Mouse (Mus musculus) forebrain, embryonic 11.5 days (tissue): ENCODE data around the gene Ly6g6c. TPM values are rescaled to one million over a fixed set of nuclear protein-coding genes. Genes with fewer than 3 reads are reported as not detected.

Source experiments
- ATAC-seq: fragments of 200-750 bp; cut with Nextera tagmentation; replicated peaks from 2 replicates; pipeline ENCODE4 v1.8.0; 2017; ENCODE audit warnings: moderate TSS enrichment; ENCODE audit not compliant: low FRiP score
- DNase-seq: peaks from one replicate; pipeline ENCODE4 v3.0.0-alpha.2; 2017; ENCODE audit warnings: low spot score
- H3K27ac ChIP-seq: fragments of 300-500 bp; sonication (generic); 2 replicates; pipeline ENCODE4 v1.5.1; 2014; ENCODE audit warnings: low read depth, low read length
- H3K27me3 ChIP-seq: fragments of 300-500 bp; sonication (generic); 2 replicates; pipeline ENCODE4 v1.6.1; 2014; ENCODE audit warnings: mild to moderate bottlenecking, low read length, mixed read lengths; ENCODE audit not compliant: control insufficient read depth, insufficient read depth
- H3K36me3 ChIP-seq: fragments of 300-500 bp; sonication (generic); 2 replicates; pipeline ENCODE4 v1.6.1; 2014; ENCODE audit warnings: mild to moderate bottlenecking, low read length, moderate library complexity, mixed read lengths; ENCODE audit not compliant: control insufficient read depth, insufficient read depth
- H3K4me1 ChIP-seq: fragments of 300-500 bp; sonication (generic); replicated peaks from 2 replicates; pipeline ENCODE4 v1.6.1; 2014; ENCODE audit warnings: low read length, mixed read lengths; ENCODE audit not compliant: control insufficient read depth, insufficient read depth
- H3K4me2 ChIP-seq: fragments of 300-500 bp; sonication (generic); 2 replicates; pipeline ENCODE4 v1.6.1; 2014; ENCODE audit warnings: low read depth, mild to moderate bottlenecking, low read length, moderate library complexity, mixed read lengths; ENCODE audit not compliant: severe bottlenecking
- H3K4me3 ChIP-seq: fragments of 300-500 bp; sonication (generic); 2 replicates; pipeline ENCODE4 v1.5.1; 2014; ENCODE audit warnings: low read depth, low read length
- H3K9ac ChIP-seq: fragments of 300-500 bp; sonication (generic); 2 replicates; pipeline ENCODE4 v1.6.1; 2014; ENCODE audit warnings: low read length
- H3K9me3 ChIP-seq: fragments of 300-500 bp; sonication (generic); 2 replicates; pipeline ENCODE4 v1.6.1; 2016; ENCODE audit warnings: low read length, mixed read lengths; ENCODE audit not compliant: control insufficient read depth
- WGBS: fragments of 180-500 bp; shearing (Covaris S2); extraction: QIAGEN DNeasy Blood & Tissue Kit; methylation state at CpG from one replicate; pipeline ENCODE4 v1.1.7; 2014; 5-methylcytosine and 5-hydroxymethylcytosine counted together
- polyA plus RNA-seq: library from polyadenylated mRNA; unstranded; fragments of >200 nt; fragmentation: Nextera tagmentation; extraction: Ambion mirVana; gene quantifications from 2 replicates; pipeline ENCODE4 v1.2.1, GENCODE M21; 2014

Gene Ly6g6c
- polyA plus RNA-seq, 1 experiment from 2014 or later, result 0.20 TPM

GRCm38 (mm10) chr17:35090166-35090932 lies 25.2 kb downstream of the Ly6g6c start:
- ATAC-seq (no peak), DNase-seq (no peak)
- peak overlapping the region; percentile 67 for H3K4me2 ChIP-seq
- WGBS, result 80% methylated on average over 8 of the region's 8 CpGs
- peaks cover 6% of the 10 kb centered on the region; the same call in 1 of the 2 replicates for H3K4me1 ChIP-seq
- peak overlapping the region; percentile 60 for H3K4me3 ChIP-seq
- no peak overlapping the region for H3K27ac ChIP-seq
- peak overlapping the region; percentile 90 for H3K9ac ChIP-seq
- H3K36me3 ChIP-seq, result no peaks in the 10 kb centered on the region; the same call in 1 of the 2 replicates
- no peaks in the 10 kb centered on the region for H3K9me3 ChIP-seq
- no peaks in the 10 kb centered on the region for H3K27me3 ChIP-seq

DNA sequence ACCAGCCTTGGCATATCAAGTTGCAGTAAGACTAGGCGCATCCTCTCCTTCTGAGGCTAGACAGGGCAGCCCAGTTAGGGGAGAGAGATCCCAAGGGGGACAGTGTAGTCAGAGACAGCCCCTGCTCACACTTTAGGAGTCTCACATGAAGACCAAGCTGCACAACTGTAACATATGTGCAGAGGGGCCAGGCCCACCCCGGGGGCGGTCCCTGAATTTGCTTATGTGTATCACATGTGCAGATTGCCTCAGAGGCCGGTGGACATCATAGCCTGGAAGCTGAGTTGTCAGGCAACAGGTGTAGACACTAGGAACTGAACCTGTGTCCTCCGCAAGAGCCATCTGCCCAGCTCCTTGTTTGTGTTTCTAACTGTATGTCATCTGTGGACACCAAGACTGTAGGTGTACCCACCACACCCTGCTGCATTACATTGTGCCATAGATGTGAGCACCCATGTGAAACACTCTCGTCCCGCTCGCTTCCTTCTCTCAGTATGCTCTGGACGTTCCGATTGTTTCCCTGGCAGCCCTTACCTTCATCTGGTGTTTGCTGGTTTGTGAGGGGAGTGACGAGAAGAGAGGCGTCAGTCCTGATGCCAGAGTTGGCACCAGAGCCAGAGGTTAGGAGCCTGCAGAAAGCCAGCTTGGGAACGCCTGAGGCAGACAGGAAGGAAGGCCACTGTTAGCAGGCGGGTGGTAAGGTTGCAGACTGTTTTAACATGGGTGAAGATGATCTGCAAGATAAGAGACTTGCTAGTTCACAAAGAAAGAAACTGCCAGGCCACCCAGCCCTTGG lies 27.4 kb downstream of the Ly6g6c start:
- 90% methylated on average over 14 of the region's 14 CpGs for WGBS
- ATAC-seq (no peak), DNase-seq (no peak)
- Histone ChIP-seq H3K9me3 (no peaks in the 10 kb centered on the region), H3K9ac (no peak overlapping the region), H3K4me2 (no peak overlapping the region), H3K36me3 (no peaks in the 10 kb centered on the region; the same call in 1 of the 2 replicates), H3K27me3 (no peaks in the 10 kb centered on the region), H3K27ac (no peak overlapping the region), H3K4me1 (peaks cover 6% of the 10 kb centered on the region; the same call in 1 of the 2 replicates), H3K4me3 (no peak overlapping the region)

DNA sequence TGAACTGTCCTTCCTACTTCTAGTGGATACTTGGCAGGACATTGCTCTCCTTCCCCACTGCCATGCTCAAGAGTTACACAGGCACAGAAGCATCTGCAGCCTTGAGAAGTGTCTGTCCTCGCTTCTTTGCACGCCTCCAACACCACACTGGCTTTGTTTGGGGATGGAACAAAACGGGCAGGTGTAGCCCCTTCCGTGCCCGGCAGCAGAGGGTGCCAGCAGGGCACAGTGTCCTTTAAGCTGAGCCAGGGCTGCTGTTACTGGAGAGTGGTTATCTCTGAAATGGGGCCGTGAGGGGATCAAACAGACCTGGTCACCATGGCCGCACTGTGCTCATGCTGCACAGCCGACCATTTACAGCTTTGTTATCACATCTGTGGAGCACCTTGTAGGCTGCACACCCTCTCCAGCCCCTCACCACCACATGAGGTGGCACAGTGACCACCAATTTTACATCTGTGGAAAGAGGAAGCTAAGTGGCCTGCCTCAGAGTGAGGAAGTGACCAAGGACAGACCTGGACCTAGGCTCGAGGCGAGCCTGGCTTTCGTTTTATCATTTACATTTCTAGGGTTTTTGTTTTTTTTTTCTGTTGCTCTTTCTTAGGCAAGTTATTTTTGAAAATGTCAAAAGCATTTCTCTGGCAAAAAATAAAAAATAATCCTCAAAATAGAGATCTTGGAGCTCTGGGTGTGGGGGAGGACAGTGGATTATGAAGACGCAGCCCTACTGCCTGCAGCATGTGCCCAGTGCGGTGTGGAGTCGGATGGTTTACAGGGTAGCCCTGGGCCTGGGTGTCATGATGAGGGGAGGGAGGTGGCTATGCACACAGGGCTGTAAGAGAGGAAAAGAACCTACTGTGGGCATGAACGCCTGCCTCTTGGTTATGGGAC lies 29.5 kb downstream of the Ly6g6c start:
- ATAC-seq (no peak), DNase-seq (no peak)
- no peak overlapping the region for H3K4me3 ChIP-seq
- no peak overlapping the region for H3K4me2 ChIP-seq
- H3K36me3 ChIP-seq, result no peaks in the 10 kb centered on the region; the same call in 1 of the 2 replicates
- no peaks in the 10 kb centered on the region for H3K9me3 ChIP-seq
- H3K27ac ChIP-seq, result no peak overlapping the region
- WGBS, result 91% methylated on average over 15 of the region's 15 CpGs
- no peak overlapping the region for H3K9ac ChIP-seq
- H3K27me3 ChIP-seq, result no peaks in the 10 kb centered on the region
- H3K4me1 ChIP-seq, result peaks cover 6% of the 10 kb centered on the region; the same call in 1 of the 2 replicates

GRCm38 (mm10) chr17:35096597-35096996 lies 31.4 kb downstream of the Ly6g6c start:
- Histone ChIP-seq H3K9ac (no peak overlapping the region), H3K4me2 (no peak overlapping the region), H3K27ac (no peak overlapping the region), H3K9me3 (no peaks in the 10 kb centered on the region), H3K36me3 (no peaks in the 10 kb centered on the region; the same call in 1 of the 2 replicates), H3K4me1 (no peaks in the 10 kb centered on the region), H3K4me3 (no peak overlapping the region), H3K27me3 (no peaks in the 10 kb centered on the region)
- 88% methylated on average over 12 of the region's 12 CpGs for whole genome bisulfite sequencing
- ATAC-seq (no peak), DNase-seq (no peak)

GRCm38 (mm10) chr17:35097164-35097655 lies 32.0 kb downstream of the Ly6g6c start:
- H3K9me3 ChIP-seq, result no peaks in the 10 kb centered on the region
- H3K4me1 ChIP-seq, result no peaks in the 10 kb centered on the region
- H3K36me3 ChIP-seq, result peaks cover 5% of the 10 kb centered on the region
- no peak for DNase-seq
- H3K4me2 ChIP-seq, result no peak overlapping the region
- ATAC-seq, result no peak
- H3K9ac ChIP-seq, result no peak overlapping the region
- no peaks in the 10 kb centered on the region for H3K27me3 ChIP-seq
- no peak overlapping the region for H3K27ac ChIP-seq
- WGBS, result 85% methylated on average over 12 of the region's 12 CpGs
- no peak overlapping the region for H3K4me3 ChIP-seq

DNA sequence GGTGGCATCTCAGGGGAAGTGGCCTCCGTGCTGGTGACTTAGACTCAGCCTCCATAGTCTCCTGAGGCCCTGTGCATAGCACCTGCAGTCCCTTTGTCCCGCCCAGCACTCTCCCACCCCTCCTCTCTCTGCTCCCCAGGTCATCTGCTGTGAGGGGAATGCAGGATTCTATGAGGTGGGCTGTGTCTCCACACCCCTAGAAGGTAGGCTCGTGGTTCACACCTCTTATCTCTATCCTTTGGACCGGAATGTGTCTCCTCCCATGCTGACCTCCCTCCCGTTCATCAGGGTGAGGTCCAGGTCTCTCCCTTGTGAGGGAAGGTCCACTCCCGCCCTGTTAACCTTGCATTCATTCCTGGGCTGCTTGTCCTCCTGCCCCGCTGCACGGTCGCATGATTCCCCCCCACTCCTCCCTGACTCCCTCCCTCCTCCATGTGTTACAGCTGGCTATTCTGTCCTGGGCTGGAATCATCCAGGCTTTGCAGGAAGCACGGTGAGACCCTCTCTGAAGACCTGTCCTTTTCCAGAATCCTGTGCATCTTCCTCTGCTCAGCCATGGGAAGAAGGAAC lies 35.1 kb downstream of the Ly6g6c start:
- ATAC-seq (no peak), DNase-seq (no peak)
- Histone ChIP-seq H3K36me3 (peaks cover 7% of the 10 kb centered on the region), H3K27ac (no peak overlapping the region), H3K9me3 (no peaks in the 10 kb centered on the region), H3K9ac (no peak overlapping the region), H3K4me3 (no peak overlapping the region), H3K4me2 (no peak overlapping the region), H3K27me3 (no peaks in the 10 kb centered on the region), H3K4me1 (no peaks in the 10 kb centered on the region)
- 78% methylated on average over 10 of the region's 10 CpGs for WGBS

DNA sequence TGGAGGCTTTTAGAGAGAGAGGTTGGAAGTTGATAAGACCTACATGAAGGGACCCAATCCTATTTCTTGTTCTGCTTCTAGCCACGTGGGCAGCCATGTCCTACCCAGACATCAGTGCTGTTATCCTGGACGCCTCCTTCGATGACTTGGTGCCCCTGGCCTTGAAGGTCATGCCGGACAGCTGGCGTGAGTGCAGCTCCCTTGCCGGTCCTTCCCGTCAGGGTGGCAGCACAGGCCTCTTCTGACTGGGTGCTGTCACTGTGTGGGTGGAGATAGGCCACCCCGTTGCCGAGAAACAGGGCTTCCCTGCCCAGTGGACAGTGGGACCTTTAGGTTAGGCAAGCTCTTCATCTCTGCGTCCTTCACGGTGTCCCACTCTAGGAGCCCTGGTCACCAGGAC lies 36.0 kb downstream of the Ly6g6c start:
- no peak overlapping the region for H3K4me3 ChIP-seq
- no peak for ATAC-seq
- DNase-seq, result no peak
- 91% methylated on average over 11 of the region's 11 CpGs for WGBS
- no peaks in the 10 kb centered on the region for H3K27me3 ChIP-seq
- peaks cover 7% of the 10 kb centered on the region for H3K36me3 ChIP-seq
- no peaks in the 10 kb centered on the region for H3K4me1 ChIP-seq
- H3K4me2 ChIP-seq, result no peak overlapping the region
- H3K9ac ChIP-seq, result no peak overlapping the region
- no peaks in the 10 kb centered on the region for H3K9me3 ChIP-seq
- H3K27ac ChIP-seq, result no peak overlapping the region

DNA sequence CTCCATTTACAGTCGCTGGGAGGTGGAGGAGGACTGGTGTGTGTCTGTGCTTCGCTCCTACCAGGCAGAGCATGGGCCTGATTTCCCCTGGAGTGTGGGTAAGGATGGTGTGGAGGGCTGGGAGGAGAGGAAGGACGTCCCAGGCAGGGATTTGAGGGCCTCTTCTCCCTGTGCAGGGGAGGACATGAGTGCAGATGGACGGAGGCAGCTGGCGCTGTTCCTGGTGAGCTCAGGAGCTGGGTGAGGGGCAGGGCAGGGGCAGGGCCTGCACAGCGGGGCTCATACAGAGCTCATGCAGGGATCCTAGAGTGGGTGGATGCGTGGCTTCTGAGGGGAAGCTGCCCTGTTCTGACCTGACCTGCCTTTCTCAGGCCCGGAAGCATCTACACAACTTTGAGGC lies 37.1 kb downstream of the Ly6g6c start:
- Histone ChIP-seq H3K27ac (no peak overlapping the region), H3K9ac (no peak overlapping the region), H3K27me3 (no peaks in the 10 kb centered on the region), H3K36me3 (peaks cover 7% of the 10 kb centered on the region), H3K4me1 (no peaks in the 10 kb centered on the region), H3K4me3 (no peak overlapping the region), H3K4me2 (no peak overlapping the region), H3K9me3 (no peaks in the 10 kb centered on the region)
- ATAC-seq, result no peak
- 76% methylated on average over 8 of the region's 8 CpGs for WGBS
- DNase-seq, result no peak
